Mouse (Mus musculus): ENCODE results near the gene Pcbd2. TPM values are rescaled to one million over a fixed set of nuclear protein-coding genes. Genes with fewer than 3 reads are reported as not detected.

Gene Pcbd2
- polyA plus RNA-seq, 1 experiment from 2014 or later: 58.7 TPM

DNA sequence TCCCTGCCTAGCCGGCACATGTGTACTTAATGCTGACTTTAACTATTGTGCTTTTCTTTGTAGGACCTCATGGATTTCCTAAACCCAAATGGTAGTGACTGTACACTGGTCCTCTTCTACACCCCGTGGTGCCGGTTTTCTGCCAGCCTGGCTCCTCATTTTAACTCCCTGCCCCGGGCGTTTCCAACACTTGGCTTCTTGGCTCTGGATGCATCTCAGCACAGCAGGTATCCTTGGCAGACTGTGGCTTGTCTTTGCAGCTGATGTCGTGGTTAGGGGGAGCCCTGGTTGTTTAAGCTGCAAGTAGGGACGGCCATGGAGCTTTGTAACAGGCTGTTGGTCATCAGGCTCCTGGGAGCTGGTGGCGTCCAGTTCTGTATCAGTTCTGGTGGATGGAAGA is 5.7 kb upstream of the Pcbd2 start:
- H3K4me3 ChIP-seq (ENCODE audit: control insufficient read depth in 1 of 2, insufficient read depth in 1 of 2, low read depth in 1 of 2, low read length in 2 of 2): no peak overlapping the region
- peaks cover 73% of the 10 kb centered on the region for H3K36me3 ChIP-seq (ENCODE audit: control insufficient read depth, insufficient read depth, low read length)
- no peak overlapping the region for H3K4me2 ChIP-seq (ENCODE audit: low read length)
- 72% methylated on average over 8 of the region's 8 CpGs for WGBS
- H3K27ac ChIP-seq (replicated peaks in 1 of 2; ENCODE audit: control insufficient read depth in 1 of 2, insufficient read depth in 1 of 2, low read depth in 2 of 2, low read length in 2 of 2): no peak overlapping the region
- ATAC-seq (ENCODE audit: insufficient number of reproducible peaks, insufficient read depth, low FRiP score, low read depth): no peak
- no peaks in the 10 kb centered on the region for H3K9me3 ChIP-seq (ENCODE audit: control insufficient read depth, low read length)
- no peak overlapping the region for H3K9ac ChIP-seq (ENCODE audit: low read length)
- no peaks in the 10 kb centered on the region for H3K4me1 ChIP-seq (ENCODE audit: control insufficient read depth in 2 of 2, insufficient read depth in 2 of 2, low read length in 2 of 2)
- no peaks in the 10 kb centered on the region for H3K27me3 ChIP-seq (ENCODE audit: control insufficient read depth, insufficient read depth, low read length)

GRCm38 (mm10) chr13:55721995-55722394 is 5.2 kb upstream of the Pcbd2 start:
- no peak overlapping the region for H3K4me2 ChIP-seq (ENCODE audit: low read length)
- H3K9ac ChIP-seq (ENCODE audit: low read length): no peak overlapping the region
- H3K4me1 ChIP-seq (ENCODE audit: control insufficient read depth in 2 of 2, insufficient read depth in 2 of 2, low read length in 2 of 2): no peaks in the 10 kb centered on the region
- no peak overlapping the region for H3K27ac ChIP-seq (replicated peaks in 1 of 2; ENCODE audit: control insufficient read depth in 1 of 2, insufficient read depth in 1 of 2, low read depth in 2 of 2, low read length in 2 of 2)
- no peaks in the 10 kb centered on the region for H3K27me3 ChIP-seq (ENCODE audit: control insufficient read depth, insufficient read depth, low read length)
- WGBS: 90% methylated on average over 2 of the region's 2 CpGs
- H3K4me3 ChIP-seq (ENCODE audit: control insufficient read depth in 1 of 2, insufficient read depth in 1 of 2, low read depth in 1 of 2, low read length in 2 of 2): no peak overlapping the region
- ATAC-seq (ENCODE audit: insufficient number of reproducible peaks, insufficient read depth, low FRiP score, low read depth): no peak
- peaks cover 73% of the 10 kb centered on the region for H3K36me3 ChIP-seq (ENCODE audit: control insufficient read depth, insufficient read depth, low read length)
- no peaks in the 10 kb centered on the region for H3K9me3 ChIP-seq (ENCODE audit: control insufficient read depth, low read length)

- ATAC-seq (ENCODE audit: insufficient number of reproducible peaks, insufficient read depth, low FRiP score, low read depth): no peak
- Histone ChIP-seq H3K4me3 (ENCODE audit: control insufficient read depth in 1 of 2, insufficient read depth in 1 of 2, low read depth in 1 of 2, low read length in 2 of 2) (peak overlapping the region; percentile 54 to 58), H3K9me3 (ENCODE audit: control insufficient read depth, low read length) (no peaks in the 10 kb centered on the region), H3K27ac (replicated peaks in 1 of 2; ENCODE audit: control insufficient read depth in 1 of 2, insufficient read depth in 1 of 2, low read depth in 2 of 2, low read length in 2 of 2) (peak overlapping the region; percentile 96 to 98), H3K36me3 (ENCODE audit: control insufficient read depth, insufficient read depth, low read length) (peaks cover 35% of the 10 kb centered on the region), H3K4me2 (ENCODE audit: low read length) (peak overlapping the region; percentile 71), H3K27me3 (ENCODE audit: control insufficient read depth, insufficient read depth, low read length) (no peaks in the 10 kb centered on the region), H3K9ac (ENCODE audit: low read length) (peak overlapping the region; percentile 86), H3K4me1 (ENCODE audit: control insufficient read depth in 2 of 2, insufficient read depth in 2 of 2, low read length in 2 of 2) (no peaks in the 10 kb centered on the region)
- WGBS: 5% methylated on average over 4 of the region's 4 CpGs
These were observed 509 bp upstream of the Pcbd2 start for GRCm38 (mm10) chr13:55726598-55727119.

GRCm38 (mm10) chr13:55727839-55728238 is 671 bp downstream of the Pcbd2 start:
- peak; percentile 62; the same call in 1 of the 2 replicates for ATAC-seq (ENCODE audit: insufficient number of reproducible peaks, insufficient read depth, low FRiP score, low read depth)
- H3K4me1 ChIP-seq (ENCODE audit: control insufficient read depth in 2 of 2, insufficient read depth in 2 of 2, low read length in 2 of 2): no peaks in the 10 kb centered on the region
- H3K9me3 ChIP-seq (ENCODE audit: control insufficient read depth, low read length): no peaks in the 10 kb centered on the region
- H3K27ac ChIP-seq (replicated peaks in 1 of 2; ENCODE audit: control insufficient read depth in 1 of 2, insufficient read depth in 1 of 2, low read depth in 2 of 2, low read length in 2 of 2): peak overlapping the region; percentile 96 to 98
- 4% methylated on average over 19 of the region's 19 CpGs for WGBS
- H3K27me3 ChIP-seq (ENCODE audit: control insufficient read depth, insufficient read depth, low read length): no peaks in the 10 kb centered on the region
- peak overlapping the region; percentile 86 for H3K9ac ChIP-seq (ENCODE audit: low read length)
- peaks cover 30% of the 10 kb centered on the region for H3K36me3 ChIP-seq (ENCODE audit: control insufficient read depth, insufficient read depth, low read length)
- peak overlapping the region; percentile 54 to 58 for H3K4me3 ChIP-seq (ENCODE audit: control insufficient read depth in 1 of 2, insufficient read depth in 1 of 2, low read depth in 1 of 2, low read length in 2 of 2)
- peak overlapping the region; percentile 71 for H3K4me2 ChIP-seq (ENCODE audit: low read length)

GRCm38 (mm10) chr13:55730716-55731115 is 3.5 kb downstream of the Pcbd2 start:
- H3K4me2 ChIP-seq (ENCODE audit: low read length): no peak overlapping the region
- H3K9me3 ChIP-seq (ENCODE audit: control insufficient read depth, low read length): no peaks in the 10 kb centered on the region
- H3K4me1 ChIP-seq (ENCODE audit: control insufficient read depth in 2 of 2, insufficient read depth in 2 of 2, low read length in 2 of 2): no peaks in the 10 kb centered on the region
- ATAC-seq (ENCODE audit: insufficient number of reproducible peaks, insufficient read depth, low FRiP score, low read depth): no peak
- no peak overlapping the region for H3K4me3 ChIP-seq (ENCODE audit: control insufficient read depth in 1 of 2, insufficient read depth in 1 of 2, low read depth in 1 of 2, low read length in 2 of 2)
- H3K9ac ChIP-seq (ENCODE audit: low read length): no peak overlapping the region
- WGBS: 89% methylated on average over 7 of the region's 7 CpGs
- no peak overlapping the region for H3K27ac ChIP-seq (replicated peaks in 1 of 2; ENCODE audit: control insufficient read depth in 1 of 2, insufficient read depth in 1 of 2, low read depth in 2 of 2, low read length in 2 of 2)
- no peaks in the 10 kb centered on the region for H3K27me3 ChIP-seq (ENCODE audit: control insufficient read depth, insufficient read depth, low read length)
- peaks cover 9% of the 10 kb centered on the region; the same call in 1 of the 2 replicates for H3K36me3 ChIP-seq (ENCODE audit: control insufficient read depth, insufficient read depth, low read length)

DNA sequence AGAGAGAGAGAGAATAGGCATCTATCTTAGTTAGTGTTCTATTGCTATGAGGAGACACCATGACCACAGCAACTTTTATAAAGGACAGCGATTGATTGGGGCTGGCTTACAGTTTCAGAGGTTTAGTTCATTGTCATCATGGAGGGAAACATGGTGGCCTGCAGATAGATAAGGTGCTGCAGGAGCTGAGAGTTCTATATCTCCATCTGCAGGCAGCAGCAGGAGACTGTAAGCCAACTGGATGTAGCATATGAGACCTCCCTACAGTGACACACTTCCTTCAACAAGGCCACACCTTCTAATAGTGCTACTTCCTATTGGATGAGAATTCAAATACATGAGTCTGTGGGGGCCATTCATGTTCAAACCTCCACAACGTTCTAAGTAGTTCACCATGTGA is 5.0 kb downstream of the Pcbd2 start:
- Histone ChIP-seq H3K27me3 (ENCODE audit: control insufficient read depth, insufficient read depth, low read length) (no peaks in the 10 kb centered on the region), H3K36me3 (ENCODE audit: control insufficient read depth, insufficient read depth, low read length) (0 out of 2 replicates have a peak, but pooled peaks cover 2% of the 10 kb centered on the region), H3K9me3 (ENCODE audit: control insufficient read depth, low read length) (no peaks in the 10 kb centered on the region), H3K4me1 (ENCODE audit: control insufficient read depth in 2 of 2, insufficient read depth in 2 of 2, low read length in 2 of 2) (no peaks in the 10 kb centered on the region), H3K4me3 (ENCODE audit: control insufficient read depth in 1 of 2, insufficient read depth in 1 of 2, low read depth in 1 of 2, low read length in 2 of 2) (no peak overlapping the region), H3K27ac (replicated peaks in 1 of 2; ENCODE audit: control insufficient read depth in 1 of 2, insufficient read depth in 1 of 2, low read depth in 2 of 2, low read length in 2 of 2) (no peak overlapping the region), H3K4me2 (ENCODE audit: low read length) (no peak overlapping the region), H3K9ac (ENCODE audit: low read length) (no peak overlapping the region)
- no peak for ATAC-seq (ENCODE audit: insufficient number of reproducible peaks, insufficient read depth, low FRiP score, low read depth)
- 87% methylated on average over 2 of the region's 2 CpGs for WGBS

- no peaks in the 10 kb centered on the region for H3K4me1 ChIP-seq (ENCODE audit: control insufficient read depth in 2 of 2, insufficient read depth in 2 of 2, low read length in 2 of 2)
- 0 out of 2 replicates have a peak, but pooled peaks cover 2% of the 10 kb centered on the region for H3K36me3 ChIP-seq (ENCODE audit: control insufficient read depth, insufficient read depth, low read length)
- 87% methylated on average over 22 of the region's 22 CpGs for WGBS
- no peaks in the 10 kb centered on the region for H3K9me3 ChIP-seq (ENCODE audit: control insufficient read depth, low read length)
- no peak overlapping the region for H3K4me2 ChIP-seq (ENCODE audit: low read length)
- no peak overlapping the region for H3K27ac ChIP-seq (replicated peaks in 1 of 2; ENCODE audit: control insufficient read depth in 1 of 2, insufficient read depth in 1 of 2, low read depth in 2 of 2, low read length in 2 of 2)
- no peak overlapping the region for H3K9ac ChIP-seq (ENCODE audit: low read length)
- no peaks in the 10 kb centered on the region for H3K27me3 ChIP-seq (ENCODE audit: control insufficient read depth, insufficient read depth, low read length)
- H3K4me3 ChIP-seq (ENCODE audit: control insufficient read depth in 1 of 2, insufficient read depth in 1 of 2, low read depth in 1 of 2, low read length in 2 of 2): no peak overlapping the region
- no peak for ATAC-seq (ENCODE audit: insufficient number of reproducible peaks, insufficient read depth, low FRiP score, low read depth)
These were observed 6.7 kb downstream of the Pcbd2 start for GRCm38 (mm10) chr13:55733628-55734502.

All from heart, embryonic 14.5 days (tissue).